Mouse (Mus musculus): Measurements from ENCODE around the gene Cyp2d9. TPM values are rescaled to one million over a fixed set of nuclear protein-coding genes. Genes with fewer than 3 reads are reported as not detected.
"Not testable (repeated sequence)": the region's sequence is repeated elsewhere in the genome, so short reads cannot be mapped to it uniquely, and the experiment has no call there.

The Cyp2d9 gene
- total and polyA plus RNA-seq, 2 experiments from 2014 or later = not detected

- Histone ChIP-seq H3K27me3 (ENCODE audit: control insufficient read depth, insufficient read depth, low read length) (no peaks in the 10 kb centered on the region), H3K4me3 (ENCODE audit: low read depth, low read length) (no peak overlapping the region), H3K36me3 (replicated peaks; ENCODE audit: control insufficient read depth, insufficient read depth, low read length) (no peaks in the 10 kb centered on the region), H3K27ac (ENCODE audit: low read depth) (no peak overlapping the region), H3K4me1 (ENCODE audit: control insufficient read depth, insufficient read depth) (no peaks in the 10 kb centered on the region), H3K4me2 (ENCODE audit: low read depth, low read length) (no peak overlapping the region), H3K9me3 (replicated peaks; ENCODE audit: control insufficient read depth, low read length) (peaks cover 11% of the 10 kb centered on the region), H3K9ac (replicated peaks; ENCODE audit: low read depth, low read length) (no peak overlapping the region)
- WGBS = 77% methylated on average over 3 of the region's 3 CpGs
- ATAC-seq (ENCODE audit: insufficient read depth, low read depth) (no peak), DNase-seq (ENCODE audit: low spot score) (no peak)
- TF ChIP-seq EP300 (IDR thresholded peaks at IDR 0.05; ENCODE audit: low read depth) (no peak), CTCF (IDR thresholded peaks at IDR 0.05; ENCODE audit: low read depth) (no peak)
Measured at GRCm38 (mm10) chr15:82434541-82434940, 1.3 kb downstream of the Cyp2d9 start.

- TF ChIP-seq EP300 (IDR thresholded peaks at IDR 0.05; ENCODE audit: low read depth) (no peak), CTCF (IDR thresholded peaks at IDR 0.05; ENCODE audit: low read depth) (no peak)
- Histone ChIP-seq H3K4me3 (ENCODE audit: low read depth, low read length) (no peak overlapping the region), H3K4me2 (ENCODE audit: low read depth, low read length) (no peak overlapping the region), H3K36me3 (replicated peaks; ENCODE audit: control insufficient read depth, insufficient read depth, low read length) (no peaks in the 10 kb centered on the region), H3K9ac (replicated peaks; ENCODE audit: low read depth, low read length) (no peak overlapping the region), H3K9me3 (replicated peaks; ENCODE audit: control insufficient read depth, low read length) (peaks cover 7% of the 10 kb centered on the region), H3K27me3 (ENCODE audit: control insufficient read depth, insufficient read depth, low read length) (no peaks in the 10 kb centered on the region), H3K27ac (ENCODE audit: low read depth) (no peak overlapping the region), H3K4me1 (ENCODE audit: control insufficient read depth, insufficient read depth) (no peaks in the 10 kb centered on the region)
- no peak for DNase-seq (ENCODE audit: low spot score)
- ATAC-seq (ENCODE audit: insufficient read depth, low read depth) = no peak
- WGBS = 74% methylated on average over 3 of the region's 3 CpGs
Measured at GRCm38 (mm10) chr15:82435011-82435410, 1.8 kb downstream of the Cyp2d9 start.

GRCm38 (mm10) chr15:82435606-82436005 is 2.4 kb downstream of the Cyp2d9 start:
- Histone ChIP-seq H3K27me3 (ENCODE audit: control insufficient read depth, insufficient read depth, low read length) (no peaks in the 10 kb centered on the region), H3K4me2 (ENCODE audit: low read depth, low read length) (no peak overlapping the region), H3K4me1 (ENCODE audit: control insufficient read depth, insufficient read depth) (no peaks in the 10 kb centered on the region), H3K4me3 (ENCODE audit: low read depth, low read length) (no peak overlapping the region), H3K9me3 (replicated peaks; ENCODE audit: control insufficient read depth, low read length) (peaks cover 4% of the 10 kb centered on the region; the same call in 1 of the 2 replicates), H3K27ac (ENCODE audit: low read depth) (no peak overlapping the region), H3K9ac (replicated peaks; ENCODE audit: low read depth, low read length) (no peak overlapping the region), H3K36me3 (replicated peaks; ENCODE audit: control insufficient read depth, insufficient read depth, low read length) (no peaks in the 10 kb centered on the region)
- ATAC-seq (ENCODE audit: insufficient read depth, low read depth) (no peak), DNase-seq (ENCODE audit: low spot score) (no peak)
- TF ChIP-seq EP300 (IDR thresholded peaks at IDR 0.05; ENCODE audit: low read depth) (no peak), CTCF (IDR thresholded peaks at IDR 0.05; ENCODE audit: low read depth) (no peak)
- WGBS = 74% methylated on average over 2 of the region's 2 CpGs

GRCm38 (mm10) chr15:82437975-82438617 is 4.9 kb downstream of the Cyp2d9 start:
- TF ChIP-seq EP300 (IDR thresholded peaks at IDR 0.05; ENCODE audit: low read depth) (no peak), CTCF (IDR thresholded peaks at IDR 0.05; ENCODE audit: low read depth) (no peak)
- no peak for ATAC-seq (ENCODE audit: insufficient read depth, low read depth)
- Histone ChIP-seq H3K4me1 (ENCODE audit: control insufficient read depth, insufficient read depth) (no peaks in the 10 kb centered on the region), H3K4me3 (ENCODE audit: low read depth, low read length) (no peak overlapping the region), H3K27me3 (ENCODE audit: control insufficient read depth, insufficient read depth, low read length) (no peaks in the 10 kb centered on the region), H3K9ac (replicated peaks; ENCODE audit: low read depth, low read length) (no peak overlapping the region), H3K4me2 (ENCODE audit: low read depth, low read length) (no peak overlapping the region), H3K9me3 (replicated peaks; ENCODE audit: control insufficient read depth, low read length) (no peaks in the 10 kb centered on the region; the same call in 1 of the 2 replicates), H3K27ac (ENCODE audit: low read depth) (no peak overlapping the region), H3K36me3 (replicated peaks; ENCODE audit: control insufficient read depth, insufficient read depth, low read length) (no peaks in the 10 kb centered on the region)
- WGBS = 51% methylated on average over 5 of the region's 5 CpGs
- DNase-seq (ENCODE audit: low spot score) = no peak

- Histone ChIP-seq H3K27ac (ENCODE audit: low read depth) (no peak overlapping the region), H3K4me3 (ENCODE audit: low read depth, low read length) (no peak overlapping the region), H3K9me3 (replicated peaks; ENCODE audit: control insufficient read depth, low read length) (no peaks in the 10 kb centered on the region), H3K4me2 (ENCODE audit: low read depth, low read length) (no peak overlapping the region), H3K9ac (replicated peaks; ENCODE audit: low read depth, low read length) (no peak overlapping the region), H3K27me3 (ENCODE audit: control insufficient read depth, insufficient read depth, low read length) (no peaks in the 10 kb centered on the region), H3K4me1 (ENCODE audit: control insufficient read depth, insufficient read depth) (no peaks in the 10 kb centered on the region), H3K36me3 (replicated peaks; ENCODE audit: control insufficient read depth, insufficient read depth, low read length) (no peaks in the 10 kb centered on the region)
- ATAC-seq (ENCODE audit: insufficient read depth, low read depth) = no peak
- TF ChIP-seq EP300 (IDR thresholded peaks at IDR 0.05; ENCODE audit: low read depth) = no peak
- TF ChIP-seq CTCF (IDR thresholded peaks at IDR 0.05; ENCODE audit: low read depth) = no peak
- no peak for DNase-seq (ENCODE audit: low spot score)
- 81% methylated on average over 3 of the region's 3 CpGs for WGBS
Measured at GRCm38 (mm10) chr15:82443658-82444057, 10.4 kb downstream of the Cyp2d9 start.

GRCm38 (mm10) chr15:82445196-82445595 is 12.0 kb downstream of the Cyp2d9 start:
- WGBS = 81% methylated on average over 8 of the region's 8 CpGs
- Histone ChIP-seq H3K4me1 (ENCODE audit: control insufficient read depth, insufficient read depth) (no peaks in the 10 kb centered on the region), H3K27me3 (ENCODE audit: control insufficient read depth, insufficient read depth, low read length) (no peaks in the 10 kb centered on the region), H3K4me2 (ENCODE audit: low read depth, low read length) (no peak overlapping the region), H3K9ac (replicated peaks; ENCODE audit: low read depth, low read length) (no peak overlapping the region), H3K4me3 (ENCODE audit: low read depth, low read length) (no peak overlapping the region), H3K9me3 (replicated peaks; ENCODE audit: control insufficient read depth, low read length) (no peaks in the 10 kb centered on the region), H3K36me3 (replicated peaks; ENCODE audit: control insufficient read depth, insufficient read depth, low read length) (no peaks in the 10 kb centered on the region), H3K27ac (ENCODE audit: low read depth) (no peak overlapping the region)
- no peak for DNase-seq (ENCODE audit: low spot score)
- no peak for TF ChIP-seq CTCF (IDR thresholded peaks at IDR 0.05; ENCODE audit: low read depth)
- TF ChIP-seq EP300 (IDR thresholded peaks at IDR 0.05; ENCODE audit: low read depth) = no peak
- ATAC-seq (ENCODE audit: insufficient read depth, low read depth) = no peak

GRCm38 (mm10) chr15:82450045-82450444 is 16.8 kb downstream of the Cyp2d9 start:
- not testable (repeated sequence) for H3K9ac ChIP-seq (replicated peaks; ENCODE audit: low read depth, low read length); H3K4me3 ChIP-seq (ENCODE audit: low read depth, low read length); DNase-seq (ENCODE audit: low spot score); H3K27ac ChIP-seq (ENCODE audit: low read depth); H3K4me1 ChIP-seq (ENCODE audit: control insufficient read depth, insufficient read depth); H3K36me3 ChIP-seq (replicated peaks; ENCODE audit: control insufficient read depth, insufficient read depth, low read length); H3K4me2 ChIP-seq (ENCODE audit: low read depth, low read length); H3K27me3 ChIP-seq (ENCODE audit: control insufficient read depth, insufficient read depth, low read length); ATAC-seq (ENCODE audit: insufficient read depth, low read depth); H3K9me3 ChIP-seq (replicated peaks; ENCODE audit: control insufficient read depth, low read length)
- WGBS = 76% methylated on average over 2 of the region's 2 CpGs

- ATAC-seq (ENCODE audit: insufficient read depth, low read depth); H3K4me1 ChIP-seq (ENCODE audit: control insufficient read depth, insufficient read depth); H3K27me3 ChIP-seq (ENCODE audit: control insufficient read depth, insufficient read depth, low read length); H3K4me3 ChIP-seq (ENCODE audit: low read depth, low read length); H3K27ac ChIP-seq (ENCODE audit: low read depth); H3K4me2 ChIP-seq (ENCODE audit: low read depth, low read length); H3K9ac ChIP-seq (replicated peaks; ENCODE audit: low read depth, low read length); H3K36me3 ChIP-seq (replicated peaks; ENCODE audit: control insufficient read depth, insufficient read depth, low read length); H3K9me3 ChIP-seq (replicated peaks; ENCODE audit: control insufficient read depth, low read length); DNase-seq (ENCODE audit: low spot score): not testable (repeated sequence)
- 84% methylated on average over 1 of the region's 1 CpGs for WGBS
Measured at GRCm38 (mm10) chr15:82452133-82452532, 18.9 kb downstream of the Cyp2d9 start.
